Mouse (Mus musculus): Measurements from ENCODE around the gene Fndc3b.

DNA sequence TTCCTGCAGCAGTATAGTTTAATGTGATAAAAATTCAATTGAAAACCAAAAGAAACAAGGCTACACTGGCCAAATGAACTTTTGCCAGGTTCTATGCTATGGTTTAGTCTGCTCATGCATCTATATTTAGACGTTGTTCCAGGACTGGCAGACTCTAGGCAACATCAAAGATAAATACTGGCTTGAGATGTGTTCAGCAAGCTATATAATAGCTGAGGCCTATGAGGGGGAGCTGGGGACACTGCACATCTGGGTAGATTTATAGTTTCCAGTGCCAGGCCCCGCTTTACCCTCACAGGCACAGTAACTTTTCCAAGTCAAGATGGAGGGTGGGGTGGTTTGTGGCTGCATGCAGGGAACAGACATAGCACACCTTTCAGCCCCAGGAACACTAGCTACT, 231.7 kb downstream of the Fndc3b start:
- TF ChIP-seq CTCF (IDR thresholded peaks at IDR 0.05; ENCODE audit: low read depth) (no peak), EP300 (IDR thresholded peaks at IDR 0.05; ENCODE audit: low read depth) (no peak)

Data from liver, postnatal 0 days (tissue).